Mouse (Mus musculus): ENCODE data around the gene Casc3.

- no peak for TF ChIP-seq POLR2A (IDR thresholded peaks at IDR 0.05; ENCODE audit: low read depth, low read length)
- peak; percentile 55; the same call in 1 of the 2 replicates for TF ChIP-seq CTCF (IDR thresholded peaks at IDR 0.05; ENCODE audit: extremely low read depth, insufficient read length, insufficient replicate concordance, low read depth, low read length)
Observed at GRCm38 (mm10) chr11:98785772-98786281, 18.9 kb upstream of the Casc3 start.

Data from small intestine, adult 2 months (tissue).